18 mouse cellular contexts compared by ENCODE assay signal in the genomic region with DNA sequence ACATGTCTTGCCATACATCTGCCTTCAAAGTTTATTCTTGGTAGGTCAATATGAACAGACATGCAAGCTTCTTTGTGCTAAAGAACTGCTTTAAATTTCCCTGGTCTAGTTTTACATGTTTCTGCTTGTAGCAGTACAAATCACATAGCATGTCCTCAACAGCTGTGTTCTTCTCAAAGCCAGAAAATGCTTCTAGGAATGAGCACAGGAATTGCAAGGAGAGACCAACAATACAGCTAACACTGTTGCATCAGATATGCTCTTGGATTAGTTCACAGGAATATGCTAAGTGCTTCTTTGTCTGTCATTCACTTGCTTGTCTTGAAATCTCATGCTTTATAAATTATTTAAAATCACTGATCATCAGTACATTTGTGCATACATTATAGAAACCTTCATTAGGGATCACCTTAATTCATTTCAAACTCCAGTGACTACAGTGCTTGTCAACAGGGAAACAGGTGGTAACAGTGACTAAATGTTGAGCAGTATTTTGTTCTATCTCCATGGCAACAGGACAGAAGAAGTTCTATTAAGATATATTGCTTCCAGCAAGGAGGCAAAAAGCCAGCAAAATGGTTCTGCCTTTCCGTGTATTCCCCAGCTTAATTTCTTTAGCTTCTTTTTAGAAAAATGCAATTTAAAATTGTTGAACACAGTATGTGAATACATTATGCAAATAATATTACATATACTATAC.
A peak's percentile ranks its signal among the peaks of the same experiment; 100 is the strongest.
DNase-seq lines count a peak whose midpoint lies in the region; ATAC-seq and TF ChIP-seq lines count a peak whose summit lies in the region.
"Had no signal": no experiment of that assay in that cellular context is flagged by ENCODE, and none has a peak within 500 bp of the region (broad histone marks: within the 10 kb centered on the region; RNA-seq: fewer than 3 reads in every experiment).

No protein-coding gene starts in this region.

- no peak for ATAC-seq in megakaryocyte progenitor cell, adult 5-6 weeks (replicated peaks; ENCODE audit: poor library complexity)
- ATAC-seq in CD4-positive, CD25-positive, alpha-beta regulatory T cell, adult 4 months = no peak
- ATAC-seq: activated CD4-positive, CD25-positive, alpha-beta regulatory T cell, adult 4 months; liver, embryonic 12.5 days had no signal

- H3K79me2 ChIP-seq in C2C12 (ENCODE audit: control insufficient read depth, insufficient read depth) = no peaks in the 10 kb centered on the region

- no peak for TF ChIP-seq CTCF in C2C12 (IDR thresholded peaks at IDR 0.05; ENCODE audit: control insufficient read depth, insufficient read depth, insufficient read length)

- no peaks in the 10 kb centered on the region for H3K27me3 ChIP-seq in C2C12 (ENCODE audit: control insufficient read depth, insufficient read depth, insufficient read length)
- H3K27me3 ChIP-seq: kidney, embryonic 15.5 days; liver, embryonic 12.5 days; megakaryocyte, embryonic 14.5 days; neural tube, embryonic 12.5 days had no signal

- no peaks in the 10 kb centered on the region for H3K36me3 ChIP-seq in C2C12 (ENCODE audit: control insufficient read depth, insufficient read depth)
- H3K36me3 ChIP-seq: kidney, embryonic 15.5 days; liver, embryonic 12.5 days; neural tube, embryonic 12.5 days had no signal

- H3K4me3 ChIP-seq in C2C12 (ENCODE audit: insufficient read depth, poor library complexity, severe bottlenecking) = no peak overlapping the region
- H3K4me3 ChIP-seq: kidney, embryonic 15.5 days; layer of hippocampus, adult 2 months; liver, embryonic 12.5 days; megakaryocyte, embryonic 14.5 days; neural tube, embryonic 12.5 days had no signal

- H3ac ChIP-seq in C2C12 (ENCODE audit: control insufficient read depth, insufficient read length, low read depth) = no peak overlapping the region

- H3K79me3 ChIP-seq in C2C12 (ENCODE audit: low read depth) = no peaks in the 10 kb centered on the region

- DNase-seq in layer of hippocampus, adult 9-10 months (ENCODE audit: low spot score) = peak; percentile 2
- DNase-seq in layer of hippocampus, adult 11-12 months (ENCODE audit: low spot score) = no peak
- peak; percentile 3 for DNase-seq in adipocyte (ENCODE audit: low spot score)
- DNase-seq in forelimb bud, embryonic 11.5 days (ENCODE audit: low read depth, low spot score) = peak; percentile 48
- no peak for DNase-seq in lung, postnatal 25 days (ENCODE audit: low spot score)
- DNase-seq: adrenal gland, postnatal 36 days; cerebellum, postnatal 14 days; heart, adult 11 months; thymus, postnatal 4 days had no signal

TF ChIP-seq in C2C12, 6 proteins besides CTCF, POLR2A, EP300 and RAD21:
- TF ChIP-seq MYOD1 (IDR thresholded peaks at IDR 0.05; ENCODE audit: control insufficient read depth, insufficient read length, low read depth) (peak; percentile 28), USF1 (IDR thresholded peaks at IDR 0.05; ENCODE audit: low read depth) (no peak), FOSL1 (IDR thresholded peaks at IDR 0.05; ENCODE audit: insufficient read depth, low read length, poor library complexity, severe bottlenecking) (no peak), MYOG (IDR thresholded peaks at IDR 0.05; ENCODE audit: control insufficient read depth, extremely low read depth, insufficient read length) (no peak)

Comparison
In these comparisons a context has a peak if more than half of its experiments do, and no peak if none do; other contexts are left out.
1. DNase-seq: peak in layer of hippocampus, adult 9-10 months (single experiment), adipocyte (single experiment) and forelimb bud, embryonic 11.5 days (single experiment); none in layer of hippocampus, adult 11-12 months (single experiment) and lung, postnatal 25 days (single experiment).